Mouse (Mus musculus) lung, postnatal 0 days (tissue): ENCODE measurements around the gene Garnl3.

ENCODE experiments used
- CTCF ChIP-seq: IDR thresholded peaks from 2 replicates; pipeline ENCODE4 v1.5.1; 2016; ENCODE audit warnings: antibody characterized with exemption, mild to moderate bottlenecking
- EP300 ChIP-seq: IDR thresholded peaks from 2 replicates; pipeline ENCODE4 v1.6.1; 2016; ENCODE audit warnings: antibody characterized with exemption, mild to moderate bottlenecking, control low read depth

GRCm38 (mm10) chr2:32938741-32939140 is 192.7 kb downstream of the Garnl3 start:
- TF ChIP-seq CTCF (no peak), EP300 (no peak)
